Mouse (Mus musculus): ENCODE data around the gene Mgat4c.

The Mgat4c gene

GRCm38 (mm10) chr10:101681437-101681912 lies at the start of gene Mgat4c:
Gene Mgat4c (plus strand): TSS chr10:101681487.
- DNase-seq (ENCODE audit: low read depth, low spot score): peak; percentile 92

GRCm38 (mm10) chr10:101635266-101635665 lies 46.0 kb upstream of the Mgat4c start:
- no peak for DNase-seq (ENCODE audit: low read depth, low spot score)

- DNase-seq (ENCODE audit: low read depth, low spot score): peak; percentile 26
Measured at GRCm38 (mm10) chr10:101641048-101641447, 40.2 kb upstream of the Mgat4c start.

GRCm38 (mm10) chr10:101681914-101682313 lies 627 bp downstream of the Mgat4c start:
- DNase-seq (ENCODE audit: low read depth, low spot score): no peak

GRCm38 (mm10) chr10:101761828-101762227 lies 80.5 kb downstream of the Mgat4c start:
- no peak for DNase-seq (ENCODE audit: low read depth, low spot score)

GRCm38 (mm10) chr10:101770688-101771087 lies 89.4 kb downstream of the Mgat4c start:
- DNase-seq (ENCODE audit: low read depth, low spot score): no peak

- no peak for DNase-seq (ENCODE audit: low read depth, low spot score)
Measured at GRCm38 (mm10) chr10:101771157-101771556, 89.9 kb downstream of the Mgat4c start.

GRCm38 (mm10) chr10:101783161-101783744 lies 102.0 kb downstream of the Mgat4c start:
- DNase-seq (ENCODE audit: low read depth, low spot score): no peak

GRCm38 (mm10) chr10:101795507-101795906 lies 114.2 kb downstream of the Mgat4c start:
- DNase-seq (ENCODE audit: low read depth, low spot score): no peak

- no peak for DNase-seq (ENCODE audit: low read depth, low spot score)
Measured at GRCm38 (mm10) chr10:101798831-101799474, 117.7 kb downstream of the Mgat4c start.

- peak; percentile 9 for DNase-seq (ENCODE audit: low read depth, low spot score)
Measured at GRCm38 (mm10) chr10:101808768-101809167, 127.5 kb downstream of the Mgat4c start.

GRCm38 (mm10) chr10:101816902-101817301 lies 135.6 kb downstream of the Mgat4c start:
- DNase-seq (ENCODE audit: low read depth, low spot score): peak; percentile 29

GRCm38 (mm10) chr10:101827944-101828343 lies 146.7 kb downstream of the Mgat4c start:
- DNase-seq (ENCODE audit: low read depth, low spot score): no peak

GRCm38 (mm10) chr10:101856115-101856514 lies 174.8 kb downstream of the Mgat4c start:
- no peak for DNase-seq (ENCODE audit: low read depth, low spot score)

- no peak for DNase-seq (ENCODE audit: low read depth, low spot score)
Measured at GRCm38 (mm10) chr10:101889866-101890265, 208.6 kb downstream of the Mgat4c start.

- no peak for DNase-seq (ENCODE audit: low read depth, low spot score)
Measured at GRCm38 (mm10) chr10:101917328-101917814, 236.1 kb downstream of the Mgat4c start.

GRCm38 (mm10) chr10:101997612-101998011 lies 316.3 kb downstream of the Mgat4c start:
- DNase-seq (ENCODE audit: low read depth, low spot score): peak; percentile 2

- no peak for DNase-seq (ENCODE audit: low read depth, low spot score)
Measured at GRCm38 (mm10) chr10:102042513-102042912, 361.2 kb downstream of the Mgat4c start.

- DNase-seq (ENCODE audit: low read depth, low spot score): no peak
Measured at GRCm38 (mm10) chr10:102056218-102056617, 374.9 kb downstream of the Mgat4c start.

- no peak for DNase-seq (ENCODE audit: low read depth, low spot score)
Measured at GRCm38 (mm10) chr10:102056975-102057565, 375.8 kb downstream of the Mgat4c start.

- DNase-seq (ENCODE audit: low read depth, low spot score): no peak
Measured at GRCm38 (mm10) chr10:102074541-102075398, 393.5 kb downstream of the Mgat4c start.

GRCm38 (mm10) chr10:102123153-102123552 lies 441.9 kb downstream of the Mgat4c start:
- DNase-seq (ENCODE audit: low read depth, low spot score): no peak
